Mouse (Mus musculus) forebrain, embryonic 13.5 days (tissue): ENCODE results near the gene Colq. TPM values are rescaled to one million over a fixed set of nuclear protein-coding genes. Genes with fewer than 3 reads are reported as not detected.

Experiments used
- ATAC-seq: fragments of 200-750 bp; cut with Nextera tagmentation; 2 replicates; pipeline ENCODE4 v1.8.0; 2017
- H3K27ac ChIP-seq: fragments of 300-500 bp; sonication (generic); 2 replicates; pipeline ENCODE4 v1.5.1; 2015; ENCODE audit warnings: inconsistent platforms, mild to moderate bottlenecking, moderate library complexity
- H3K27me3 ChIP-seq: fragments of 300-500 bp; sonication (generic); 2 replicates; pipeline ENCODE4 v1.6.1; 2015; ENCODE audit warnings: mild to moderate bottlenecking, inconsistent platforms
- H3K36me3 ChIP-seq: fragments of 300-500 bp; sonication (generic); 2 replicates; pipeline ENCODE4 v1.6.1; 2015; ENCODE audit warnings: mild to moderate bottlenecking, inconsistent platforms; ENCODE audit not compliant: poor library complexity, severe bottlenecking
- H3K4me1 ChIP-seq: fragments of 300-500 bp; sonication (generic); 2 replicates; pipeline ENCODE4 v1.6.1; 2015; ENCODE audit warnings: inconsistent platforms
- H3K4me2 ChIP-seq: fragments of 300-500 bp; sonication (generic); 2 replicates; pipeline ENCODE4 v1.6.1; 2015; ENCODE audit warnings: inconsistent platforms, mild to moderate bottlenecking, moderate library complexity
- H3K4me3 ChIP-seq: fragments of 300-500 bp; sonication (generic); 2 replicates; pipeline ENCODE4 v1.5.1; 2015; ENCODE audit warnings: mild to moderate bottlenecking, inconsistent platforms
- H3K9ac ChIP-seq: fragments of 300-500 bp; sonication (generic); 2 replicates; pipeline ENCODE4 v1.6.1; 2015; ENCODE audit warnings: mild to moderate bottlenecking, inconsistent platforms
- H3K9me3 ChIP-seq: fragments of 300-500 bp; sonication (generic); replicated peaks from 2 replicates; pipeline ENCODE4 v1.6.1; 2016; ENCODE audit warnings: inconsistent platforms
- WGBS: fragments of 180-500 bp; shearing (Covaris S2); methylation state at CpG from one replicate; pipeline ENCODE4 v1.1.7; 2015; 5-methylcytosine and 5-hydroxymethylcytosine counted together
- polyA plus RNA-seq: library from polyadenylated mRNA; unstranded; fragments of >200 nt; fragmentation: Nextera tagmentation; extraction: Ambion mirVana; gene quantifications from 2 replicates; pipeline ENCODE4 v1.2.1, GENCODE M21; 2015

The Colq gene
- polyA plus RNA-seq, 1 experiment from 2014 or later, result not detected

DNA sequence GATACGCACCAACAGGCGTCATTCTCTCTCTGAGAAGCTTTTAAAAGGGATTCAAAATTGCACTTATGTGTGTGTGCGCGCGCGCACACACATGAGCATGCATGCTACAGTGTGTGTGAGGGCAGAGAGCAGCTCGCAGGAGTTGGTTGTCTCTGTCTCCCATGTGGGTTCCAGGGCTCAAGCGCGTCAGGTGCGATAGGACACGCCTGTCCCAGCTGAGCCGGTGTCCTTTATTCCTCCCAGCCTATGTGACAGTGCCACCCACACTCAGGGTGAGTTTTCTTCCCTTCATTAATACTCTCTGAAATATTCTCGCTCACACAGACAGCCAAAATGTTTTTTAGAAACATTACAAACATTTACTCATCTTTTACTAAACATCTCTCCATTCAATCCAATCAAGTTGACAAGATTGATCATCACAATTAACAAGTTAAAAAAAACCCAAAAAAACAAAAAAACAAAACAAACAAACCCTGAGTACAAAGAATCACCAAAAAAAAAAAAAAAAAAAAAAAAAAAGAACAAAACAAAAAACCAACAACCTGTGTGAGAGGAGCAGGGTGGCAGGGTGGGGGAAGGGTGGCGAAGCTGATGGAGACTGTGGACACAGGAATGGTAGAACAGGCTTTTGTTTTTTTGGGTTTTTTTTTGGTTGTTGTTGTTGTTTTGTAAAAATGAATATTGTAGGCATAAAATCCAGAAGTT, 10.9 kb upstream of the Colq start:
- no peak overlapping the region for H3K4me2 ChIP-seq
- no peak overlapping the region for H3K27ac ChIP-seq
- no peak overlapping the region for H3K9ac ChIP-seq
- no peaks in the 10 kb centered on the region for H3K4me1 ChIP-seq
- H3K27me3 ChIP-seq, result no peaks in the 10 kb centered on the region
- no peaks in the 10 kb centered on the region for H3K36me3 ChIP-seq
- ATAC-seq, result no peak
- WGBS, result 95% methylated on average over 14 of the region's 14 CpGs
- no peak overlapping the region for H3K4me3 ChIP-seq
- no peaks in the 10 kb centered on the region for H3K9me3 ChIP-seq

DNA sequence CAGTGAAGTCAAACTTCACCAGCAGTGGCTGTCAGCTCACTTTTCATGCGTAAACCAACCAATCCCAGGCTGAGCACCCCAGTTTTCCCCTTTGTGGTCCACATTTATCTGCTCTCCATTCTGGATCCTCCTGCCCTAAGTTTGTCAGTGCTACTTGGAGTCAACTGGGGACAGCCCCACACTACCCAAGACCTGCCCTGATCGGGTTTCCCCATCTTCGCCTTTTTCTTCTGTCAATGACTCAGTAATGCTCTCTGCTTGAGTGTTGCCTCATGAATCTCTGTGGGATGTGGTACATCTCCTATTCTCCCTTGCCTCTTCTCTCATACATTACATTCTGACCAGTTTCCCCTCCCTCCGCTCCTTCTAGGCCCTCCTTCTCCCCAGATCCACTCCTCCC, 6.3 kb upstream of the Colq start:
- no peak overlapping the region for H3K9ac ChIP-seq
- no peaks in the 10 kb centered on the region for H3K36me3 ChIP-seq
- H3K27ac ChIP-seq, result no peak overlapping the region
- no peak overlapping the region for H3K4me3 ChIP-seq
- WGBS, result 92% methylated on average over 4 of the region's 4 CpGs
- H3K9me3 ChIP-seq, result no peaks in the 10 kb centered on the region
- H3K27me3 ChIP-seq, result no peaks in the 10 kb centered on the region
- ATAC-seq, result no peak
- H3K4me2 ChIP-seq, result no peak overlapping the region
- H3K4me1 ChIP-seq, result no peaks in the 10 kb centered on the region

DNA sequence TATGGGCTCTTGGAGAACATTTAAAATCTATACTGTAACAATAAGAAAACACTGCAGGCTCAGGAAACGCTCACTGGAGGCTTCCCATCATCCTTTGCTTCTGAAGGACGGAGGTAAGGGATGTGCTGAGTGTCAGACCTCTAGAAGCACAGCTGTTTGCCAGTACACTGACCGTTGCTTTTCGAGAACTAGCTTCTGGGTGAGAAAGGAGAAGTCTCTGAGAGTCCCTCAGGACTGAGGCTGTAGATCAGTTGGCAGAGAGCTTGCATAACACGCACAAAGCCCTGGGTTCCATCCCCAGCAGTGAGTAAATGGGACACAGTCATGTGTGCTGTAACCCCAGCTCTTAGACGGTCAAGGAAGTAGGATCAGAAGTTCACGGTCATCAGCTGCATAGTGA, 5.3 kb upstream of the Colq start:
- no peak for ATAC-seq
- Histone ChIP-seq H3K9ac (no peak overlapping the region), H3K9me3 (no peaks in the 10 kb centered on the region), H3K27me3 (no peaks in the 10 kb centered on the region), H3K4me2 (no peak overlapping the region), H3K4me1 (no peaks in the 10 kb centered on the region), H3K27ac (no peak overlapping the region), H3K36me3 (no peaks in the 10 kb centered on the region), H3K4me3 (no peak overlapping the region)
- 83% methylated on average over 7 of the region's 7 CpGs for WGBS

GRCm38 (mm10) chr14:31594693-31595092, 3.5 kb upstream of the Colq start:
- Histone ChIP-seq H3K4me2 (no peak overlapping the region), H3K4me1 (no peaks in the 10 kb centered on the region), H3K27ac (no peak overlapping the region), H3K9me3 (no peaks in the 10 kb centered on the region), H3K9ac (no peak overlapping the region), H3K36me3 (no peaks in the 10 kb centered on the region), H3K27me3 (no peaks in the 10 kb centered on the region), H3K4me3 (no peak overlapping the region)
- ATAC-seq, result no peak
- 83% methylated on average over 3 of the region's 3 CpGs for WGBS

DNA sequence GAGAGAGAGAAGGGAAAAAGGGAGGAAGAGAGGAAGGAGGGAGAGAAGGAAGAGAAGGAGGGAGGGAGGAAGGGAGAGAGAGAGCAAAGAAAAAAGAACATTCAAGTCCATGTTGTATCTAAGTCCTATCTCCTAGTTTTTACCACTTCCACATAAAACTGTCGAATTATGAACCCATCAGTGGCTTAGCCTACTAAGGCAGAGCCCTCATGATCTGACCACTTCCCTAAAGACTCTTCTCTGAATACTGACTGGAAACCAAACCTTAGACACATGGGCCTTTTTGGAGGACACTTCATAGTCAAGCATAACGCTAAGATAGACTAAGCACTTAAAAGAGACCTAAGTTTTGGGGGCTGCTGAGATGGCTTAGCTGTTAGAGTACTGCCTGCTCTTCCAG, 1.9 kb upstream of the Colq start:
- Histone ChIP-seq H3K4me3 (no peak overlapping the region), H3K27ac (no peak overlapping the region), H3K9ac (no peak overlapping the region), H3K36me3 (no peaks in the 10 kb centered on the region), H3K9me3 (no peaks in the 10 kb centered on the region), H3K4me2 (no peak overlapping the region), H3K27me3 (no peaks in the 10 kb centered on the region), H3K4me1 (no peaks in the 10 kb centered on the region)
- 89% methylated on average over 2 of the region's 2 CpGs for WGBS
- no peak for ATAC-seq

DNA sequence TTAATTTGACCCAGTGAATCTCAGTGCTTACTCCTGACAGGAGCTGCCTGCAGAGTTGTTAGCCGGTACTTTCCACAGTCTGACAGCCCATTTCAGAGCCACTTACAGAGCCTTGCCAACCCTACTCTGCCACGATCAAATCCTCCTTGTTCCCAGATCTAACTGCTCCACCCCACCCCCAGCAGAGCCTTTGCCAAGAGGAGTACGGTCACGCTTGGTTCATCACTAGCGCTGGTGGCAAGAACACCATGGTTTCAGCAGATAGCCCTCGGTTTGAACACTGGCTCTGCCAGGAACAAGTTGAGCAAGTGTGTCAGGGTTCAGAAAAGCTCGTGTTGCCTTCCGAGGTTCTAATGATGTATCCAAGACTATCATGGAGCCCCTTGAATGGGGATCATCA, 4.7 kb downstream of the Colq start:
- H3K4me1 ChIP-seq, result no peaks in the 10 kb centered on the region
- 0 out of 2 replicates have a peak, but pooled peaks cover 2% of the 10 kb centered on the region for H3K9me3 ChIP-seq
- no peaks in the 10 kb centered on the region for H3K27me3 ChIP-seq
- ATAC-seq, result no peak
- WGBS, result 85% methylated on average over 8 of the region's 8 CpGs
- H3K9ac ChIP-seq, result no peak overlapping the region
- H3K27ac ChIP-seq, result no peak overlapping the region
- H3K36me3 ChIP-seq, result no peaks in the 10 kb centered on the region
- no peak overlapping the region for H3K4me2 ChIP-seq
- no peak overlapping the region for H3K4me3 ChIP-seq

- H3K27me3 ChIP-seq, result no peaks in the 10 kb centered on the region
- no peak overlapping the region for H3K27ac ChIP-seq
- no peaks in the 10 kb centered on the region for H3K36me3 ChIP-seq
- H3K9ac ChIP-seq, result no peak overlapping the region
- 92% methylated on average over 9 of the region's 9 CpGs for WGBS
- H3K9me3 ChIP-seq, result 0 out of 2 replicates have a peak, but pooled peaks cover 5% of the 10 kb centered on the region
- H3K4me2 ChIP-seq, result no peak overlapping the region
- no peak overlapping the region for H3K4me3 ChIP-seq
- no peak for ATAC-seq
- no peaks in the 10 kb centered on the region for H3K4me1 ChIP-seq
Measured at GRCm38 (mm10) chr14:31583082-31583481, 8.1 kb downstream of the Colq start.

DNA sequence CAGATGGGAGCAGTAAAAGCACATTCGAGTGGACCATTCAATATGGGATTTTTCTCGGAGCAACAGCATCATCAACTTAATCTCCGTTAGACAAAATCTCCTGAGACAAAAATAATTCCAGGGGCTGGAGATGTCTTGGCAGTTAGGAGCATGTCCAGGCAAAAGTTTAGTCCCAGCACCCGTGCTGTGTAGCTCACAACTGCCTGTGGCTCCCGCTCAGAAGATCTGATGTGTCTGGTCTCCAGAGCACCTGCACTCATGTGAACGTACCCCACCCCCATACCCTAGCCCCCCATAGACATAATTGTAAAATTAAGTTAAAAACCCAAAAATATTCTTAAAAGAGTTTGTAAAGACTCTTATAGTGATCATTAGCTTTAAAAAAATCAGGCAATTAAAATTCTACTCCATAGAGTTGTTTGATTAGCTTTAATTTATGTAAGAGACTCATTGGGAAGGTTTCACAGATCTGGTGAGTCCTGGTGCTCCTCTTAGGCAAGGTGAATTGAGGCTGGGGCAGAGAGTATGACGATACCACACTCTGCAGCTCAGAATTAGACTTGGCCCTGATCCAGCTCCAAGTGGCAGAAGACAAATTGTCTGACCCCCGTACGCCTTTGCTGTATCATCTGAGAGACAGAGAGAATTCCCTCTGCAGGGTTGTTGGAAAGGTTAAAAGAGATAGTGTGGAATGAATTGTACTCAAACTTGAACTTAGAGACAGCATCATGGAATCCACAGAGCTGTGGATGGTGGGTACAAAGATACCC, 13.0 kb downstream of the Colq start:
- 78% methylated on average over 9 of the region's 9 CpGs for whole genome bisulfite sequencing

DNA sequence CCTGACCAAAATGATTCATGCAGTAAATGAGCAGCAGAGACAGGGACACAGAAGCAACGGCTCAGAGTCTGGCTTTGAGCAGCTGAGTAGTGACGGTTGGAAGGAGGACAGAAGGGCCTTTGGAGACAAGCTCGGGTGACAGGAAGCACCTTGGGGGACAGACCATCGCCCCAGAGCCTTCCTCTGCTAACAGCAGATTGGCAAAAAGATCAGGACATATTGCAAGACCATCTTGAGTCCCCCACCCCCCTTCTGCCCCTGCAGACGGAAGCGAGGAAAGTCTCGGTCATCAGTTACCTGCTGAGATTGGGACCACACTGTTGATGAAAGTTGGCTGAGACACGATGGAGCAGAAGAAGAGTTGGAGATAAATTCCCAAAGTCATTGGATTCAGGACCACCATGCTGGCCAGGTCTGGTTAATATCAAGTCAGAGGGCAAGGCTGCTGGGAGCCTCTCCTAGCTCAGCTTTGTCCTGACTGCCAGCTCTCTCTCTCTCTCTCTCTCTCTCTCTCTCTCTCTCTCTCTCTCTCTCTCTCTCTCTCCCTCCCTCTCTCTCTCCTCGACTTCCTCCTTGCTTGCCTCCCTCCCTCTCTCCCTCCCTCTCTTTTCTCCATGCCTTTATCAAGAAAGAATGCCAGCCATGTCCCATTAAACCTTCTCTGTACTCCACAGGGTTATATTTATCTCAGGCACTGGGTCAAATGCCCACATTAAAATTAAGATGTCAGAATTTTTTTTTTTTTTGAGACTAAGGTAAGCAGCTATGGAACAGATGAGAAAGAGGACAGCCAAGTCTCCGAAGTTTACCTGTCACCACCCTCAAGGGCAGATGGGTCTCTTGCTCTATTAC, 14.1 kb downstream of the Colq start:
- Histone ChIP-seq H3K9me3 (0 out of 2 replicates have a peak, but pooled peaks cover 5% of the 10 kb centered on the region), H3K9ac (no peak overlapping the region), H3K27me3 (no peaks in the 10 kb centered on the region), H3K4me3 (no peak overlapping the region), H3K4me1 (no peaks in the 10 kb centered on the region), H3K4me2 (no peak overlapping the region), H3K36me3 (no peaks in the 10 kb centered on the region), H3K27ac (no peak overlapping the region)
- ATAC-seq, result no peak
- 66% methylated on average over 10 of the region's 10 CpGs for WGBS

More for the DNA sequence above, 13.0 kb downstream of the Colq start:
- Histone ChIP-seq H3K4me2 (no peak overlapping the region), H3K27ac (no peak overlapping the region), H3K27me3 (no peaks in the 10 kb centered on the region), H3K9ac (no peak overlapping the region), H3K9me3 (0 out of 2 replicates have a peak, but pooled peaks cover 5% of the 10 kb centered on the region), H3K4me3 (no peak overlapping the region), H3K36me3 (no peaks in the 10 kb centered on the region), H3K4me1 (no peaks in the 10 kb centered on the region)
- ATAC-seq, result no peak

DNA sequence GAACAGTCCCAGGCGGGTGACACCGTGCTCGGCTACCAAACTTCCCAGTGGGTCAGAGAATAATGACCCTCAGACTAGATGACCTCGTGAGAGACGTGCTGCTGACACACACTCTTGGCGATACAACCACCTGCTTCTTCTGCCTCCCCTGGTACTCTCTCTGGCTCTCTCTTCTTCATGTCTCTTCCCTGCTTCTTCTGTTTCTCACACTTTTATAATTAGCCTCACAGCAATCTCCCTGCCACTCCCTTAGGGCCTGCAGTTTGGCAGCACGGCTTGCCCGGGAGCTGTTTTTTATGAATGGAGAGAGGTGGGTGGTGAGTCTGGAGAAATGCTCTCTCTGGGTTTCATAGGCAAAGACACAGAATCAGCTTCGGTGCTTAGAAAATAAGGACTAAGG, 15.3 kb downstream of the Colq start:
- Histone ChIP-seq H3K27me3 (no peaks in the 10 kb centered on the region), H3K9me3 (no peaks in the 10 kb centered on the region), H3K9ac (no peak overlapping the region), H3K4me3 (no peak overlapping the region), H3K4me2 (no peak overlapping the region), H3K4me1 (no peaks in the 10 kb centered on the region), H3K36me3 (no peaks in the 10 kb centered on the region), H3K27ac (no peak overlapping the region)
- ATAC-seq, result no peak
- WGBS, result 81% methylated on average over 9 of the region's 9 CpGs

GRCm38 (mm10) chr14:31574903-31575665, 16.1 kb downstream of the Colq start:
- 92% methylated on average over 18 of the region's 18 CpGs for WGBS
- no peak overlapping the region for H3K9ac ChIP-seq
- no peaks in the 10 kb centered on the region for H3K36me3 ChIP-seq
- no peak overlapping the region for H3K27ac ChIP-seq
- no peaks in the 10 kb centered on the region for H3K27me3 ChIP-seq
- ATAC-seq, result no peak
- H3K4me2 ChIP-seq, result no peak overlapping the region
- no peaks in the 10 kb centered on the region for H3K9me3 ChIP-seq
- H3K4me3 ChIP-seq, result no peak overlapping the region
- H3K4me1 ChIP-seq, result no peaks in the 10 kb centered on the region
